Mouse (Mus musculus) ES-Bruce4 (cell line): Measurements from ENCODE around the gene Crybb2. TPM values are rescaled to one million over a fixed set of nuclear protein-coding genes. Genes with fewer than 3 reads are reported as not detected.
A peak's percentile ranks its signal among the peaks of the same experiment; 100 is the strongest.

Experiments used
- H3K27ac ChIP-seq: 2 replicates; pipeline ENCODE4 v1.5.1; 2012; ENCODE audit warnings: low read length, inconsistent platforms; ENCODE audit not compliant: insufficient read depth
- H3K27me3 ChIP-seq: 2 replicates; pipeline ENCODE4 v1.6.1; 2012; ENCODE audit warnings: mild to moderate bottlenecking, low read length, inconsistent platforms; ENCODE audit not compliant: control insufficient read depth, poor library complexity, insufficient read depth, severe bottlenecking
- H3K36me3 ChIP-seq: 2 replicates; pipeline ENCODE4 v1.6.1; 2012; ENCODE audit warnings: inconsistent platforms, mild to moderate bottlenecking, low read length, moderate library complexity; ENCODE audit not compliant: control insufficient read depth, poor library complexity, insufficient read depth, severe bottlenecking
- H3K4me1 ChIP-seq: one replicate; pipeline ENCODE4 v1.8.1; 2011; ENCODE audit warnings: low read length; ENCODE audit not compliant: control insufficient read depth, insufficient read depth
- H3K4me3 ChIP-seq: 2 replicates; pipeline ENCODE4 v1.5.1; 2011; ENCODE audit warnings: low read depth, mild to moderate bottlenecking, low read length
- H3K9ac ChIP-seq: 2 replicates; pipeline ENCODE4 v1.6.1; 2012; ENCODE audit warnings: low read depth, mild to moderate bottlenecking, inconsistent platforms; ENCODE audit not compliant: poor library complexity, severe bottlenecking
- H3K9me3 ChIP-seq: replicated peaks from 2 replicates; pipeline ENCODE4 v1.6.1; 2012; ENCODE audit warnings: mild to moderate bottlenecking, low read length, inconsistent platforms; ENCODE audit not compliant: control insufficient read depth, poor library complexity, insufficient read depth, severe bottlenecking
- CTCF ChIP-seq: IDR thresholded peaks from one replicate; pipeline ENCODE4 v1.8.1; 2011; ENCODE audit warnings: low read depth, low read length
- EP300 ChIP-seq: IDR thresholded peaks from 2 replicates; pipeline ENCODE4 v1.6.1; 2011; ENCODE audit warnings: low read depth, low read length; ENCODE audit not compliant: insufficient read depth
- POLR2A ChIP-seq: IDR thresholded peaks from one replicate; pipeline ENCODE4 v1.8.1; 2011; ENCODE audit warnings: low read length; ENCODE audit not compliant: insufficient read depth
- polyA plus RNA-seq: library from polyadenylated mRNA; stranded (reverse); fragments of >200 nt; gene quantifications from 2 replicates; pipeline ENCODE4 v1.2.4, GENCODE M21; 2011; ENCODE audit warnings: low read depth; ENCODE audit not compliant: missing spikeins, insufficient read depth, insufficient read length

The Crybb2 gene
- not detected in 2 replicates for polyA plus RNA-seq

- Histone ChIP-seq H3K27ac (no peak within 1 kb of the TSS), H3K36me3 (no peaks in the 10 kb centered on the region), H3K4me1 (no peaks in the 10 kb centered on the region), H3K9me3 (no peaks in the 10 kb centered on the region), H3K27me3 (no peaks in the 10 kb centered on the region), H3K4me3 (no peak within 1 kb of the TSS), H3K9ac (no peak within 1 kb of the TSS)
- no peak for TF ChIP-seq EP300
- no peak for TF ChIP-seq CTCF
- TF ChIP-seq POLR2A, result no peak
Measured at GRCm38 (mm10) chr5:113070017-113070416, at the start of gene Crybb2. TSS of gene Crybb2 (minus strand) at chr5:113070117.

DNA sequence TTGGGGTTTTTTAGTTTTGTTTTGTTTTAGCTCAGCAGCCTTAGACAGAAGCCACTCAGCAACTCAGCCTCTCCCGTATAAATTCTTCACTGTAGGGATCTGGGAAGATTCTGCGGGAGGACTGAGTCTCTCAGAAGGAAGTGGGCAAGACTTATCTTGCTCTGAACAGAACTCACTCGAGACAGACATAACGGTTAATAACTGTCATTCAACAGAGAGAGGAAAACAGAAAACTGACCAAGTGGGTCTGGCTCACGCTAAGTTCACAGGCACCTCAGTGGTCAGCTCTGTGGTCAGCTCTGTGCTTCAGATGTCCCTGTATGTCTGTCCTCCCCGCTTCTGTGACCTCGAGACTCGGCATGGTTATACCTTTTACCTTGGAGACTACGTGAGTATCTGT lies 49.4 kb upstream of the Crybb2 start:
- Histone ChIP-seq H3K9ac (no peak overlapping the region), H3K27me3 (no peaks in the 10 kb centered on the region), H3K4me3 (no peak overlapping the region), H3K9me3 (no peaks in the 10 kb centered on the region), H3K36me3 (no peaks in the 10 kb centered on the region), H3K27ac (no peak overlapping the region), H3K4me1 (peaks cover 9% of the 10 kb centered on the region)
- no peak for TF ChIP-seq EP300
- TF ChIP-seq CTCF, result no peak
- TF ChIP-seq POLR2A, result no peak

DNA sequence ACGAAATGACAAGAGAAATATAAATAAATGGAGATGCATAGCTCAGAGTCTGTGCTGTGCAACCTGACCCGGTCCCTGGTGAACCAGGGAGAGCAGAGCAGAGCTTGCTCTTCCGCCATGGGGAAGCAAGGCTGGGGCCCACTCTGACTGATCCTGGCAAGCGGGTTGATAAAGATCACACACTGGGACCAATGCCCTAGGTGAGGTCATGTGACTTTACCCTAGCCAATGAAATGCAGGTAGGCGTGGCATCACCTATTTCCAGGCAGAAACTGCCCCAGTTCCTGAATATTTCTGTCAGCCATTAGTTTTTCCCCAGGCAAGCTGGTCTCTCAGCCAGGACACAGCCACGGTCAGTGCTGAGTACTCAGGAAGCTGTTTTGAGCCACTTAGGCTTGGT lies 48.8 kb upstream of the Crybb2 start:
- H3K27ac ChIP-seq, result no peak overlapping the region

DNA sequence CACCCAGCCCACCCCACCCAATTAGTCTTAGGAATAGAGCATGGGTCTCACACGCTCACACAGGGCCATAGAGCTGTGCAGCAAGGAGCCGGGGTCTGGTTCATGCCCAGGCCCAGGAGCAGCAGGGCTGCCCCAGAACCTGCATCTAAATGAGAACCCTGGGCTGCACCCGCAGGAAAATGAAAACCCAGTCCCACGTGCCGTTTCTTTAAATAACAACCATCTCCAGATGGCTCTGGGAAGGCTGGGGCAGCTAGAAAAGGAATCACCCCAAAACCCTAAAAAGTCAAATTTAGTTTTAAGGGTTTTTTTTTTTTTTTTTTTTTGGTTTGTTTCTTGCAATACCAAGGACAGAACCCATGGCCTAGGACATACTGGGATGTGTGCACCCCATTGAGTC lies 47.4 kb upstream of the Crybb2 start:
- Histone ChIP-seq H3K4me3 (no peak overlapping the region), H3K36me3 (no peaks in the 10 kb centered on the region), H3K27ac (no peak overlapping the region), H3K9me3 (no peaks in the 10 kb centered on the region), H3K4me1 (peaks cover 8% of the 10 kb centered on the region), H3K27me3 (no peaks in the 10 kb centered on the region), H3K9ac (no peak overlapping the region)
- TF ChIP-seq CTCF, result no peak
- no peak for TF ChIP-seq EP300
- TF ChIP-seq POLR2A, result no peak

More for the DNA sequence above, 48.8 kb upstream of the Crybb2 start:
- no peak overlapping the region for H3K4me3 ChIP-seq
- no peak for TF ChIP-seq EP300
- no peak for TF ChIP-seq CTCF
- no peak for TF ChIP-seq POLR2A
- no peaks in the 10 kb centered on the region for H3K9me3 ChIP-seq
- no peaks in the 10 kb centered on the region for H3K36me3 ChIP-seq
- peaks cover 9% of the 10 kb centered on the region for H3K4me1 ChIP-seq
- H3K9ac ChIP-seq, result no peak overlapping the region
- no peaks in the 10 kb centered on the region for H3K27me3 ChIP-seq

GRCm38 (mm10) chr5:113115896-113116295 lies 46.0 kb upstream of the Crybb2 start:
- H3K27me3 ChIP-seq, result no peaks in the 10 kb centered on the region
- no peaks in the 10 kb centered on the region for H3K36me3 ChIP-seq
- H3K27ac ChIP-seq, result no peak overlapping the region
- H3K4me1 ChIP-seq, result peaks cover 9% of the 10 kb centered on the region
- no peaks in the 10 kb centered on the region for H3K9me3 ChIP-seq
- no peak for TF ChIP-seq POLR2A
- peak overlapping the region; percentile 56 for H3K4me3 ChIP-seq
- H3K9ac ChIP-seq, result no peak overlapping the region

GRCm38 (mm10) chr5:113114264-113115225 lies 44.6 kb upstream of the Crybb2 start:
- H3K27me3 ChIP-seq, result no peaks in the 10 kb centered on the region
- no peaks in the 10 kb centered on the region for H3K9me3 ChIP-seq
- no peaks in the 10 kb centered on the region for H3K36me3 ChIP-seq
- no peak overlapping the region for H3K4me3 ChIP-seq
- H3K9ac ChIP-seq, result no peak overlapping the region
- no peak overlapping the region for H3K27ac ChIP-seq
- H3K4me1 ChIP-seq, result peaks cover 6% of the 10 kb centered on the region
- no peak for TF ChIP-seq POLR2A
- no peak for TF ChIP-seq CTCF
- no peak for TF ChIP-seq EP300
